Mouse (Mus musculus): ENCODE measurements around the gene Zc2hc1b. TPM values are rescaled to one million over a fixed set of nuclear protein-coding genes. Genes with fewer than 3 reads are reported as not detected.

The Zc2hc1b gene
- polyA plus RNA-seq, 1 experiment from 2014 or later: not detected

GRCm38 (mm10) chr10:13151353-13151752 lies 26.5 kb downstream of the Zc2hc1b start:
- Histone ChIP-seq H3K27ac (ENCODE audit: low read length) (no peak overlapping the region), H3K9ac (replicated peaks; ENCODE audit: low read length) (no peak overlapping the region), H3K4me3 (ENCODE audit: low read length) (no peak overlapping the region), H3K9me3 (ENCODE audit: low read length) (no peaks in the 10 kb centered on the region), H3K4me2 (replicated peaks; ENCODE audit: low read depth, low read length) (no peak overlapping the region), H3K27me3 (ENCODE audit: insufficient read depth, low read length) (no peaks in the 10 kb centered on the region), H3K36me3 (ENCODE audit: insufficient read depth, low read length) (no peaks in the 10 kb centered on the region), H3K4me1 (ENCODE audit: insufficient read depth, low read length) (no peaks in the 10 kb centered on the region)
- 58% methylated on average over 5 of the region's 5 CpGs for WGBS
- ATAC-seq (ENCODE audit: low FRiP score, low TSS enrichment): no peak

- H3K9me3 ChIP-seq (ENCODE audit: low read length): no peaks in the 10 kb centered on the region
- H3K36me3 ChIP-seq (ENCODE audit: insufficient read depth, low read length): no peaks in the 10 kb centered on the region
- no peak overlapping the region for H3K9ac ChIP-seq (replicated peaks; ENCODE audit: low read length)
- H3K4me1 ChIP-seq (ENCODE audit: insufficient read depth, low read length): no peaks in the 10 kb centered on the region
- H3K27me3 ChIP-seq (ENCODE audit: insufficient read depth, low read length): no peaks in the 10 kb centered on the region
- no peak overlapping the region for H3K27ac ChIP-seq (ENCODE audit: low read length)
- H3K4me2 ChIP-seq (replicated peaks; ENCODE audit: low read depth, low read length): no peak overlapping the region
- H3K4me3 ChIP-seq (ENCODE audit: low read length): no peak overlapping the region
- 75% methylated on average over 3 of the region's 3 CpGs for WGBS
- ATAC-seq (ENCODE audit: low FRiP score, low TSS enrichment): no peak
Measured at GRCm38 (mm10) chr10:13150435-13150834, 27.4 kb downstream of the Zc2hc1b start.

- H3K36me3 ChIP-seq (ENCODE audit: insufficient read depth, low read length): no peaks in the 10 kb centered on the region
- no peaks in the 10 kb centered on the region for H3K27me3 ChIP-seq (ENCODE audit: insufficient read depth, low read length)
- H3K9me3 ChIP-seq (ENCODE audit: low read length): no peaks in the 10 kb centered on the region
- H3K9ac ChIP-seq (replicated peaks; ENCODE audit: low read length): no peak overlapping the region
- ATAC-seq (ENCODE audit: low FRiP score, low TSS enrichment): no peak
- H3K4me1 ChIP-seq (ENCODE audit: insufficient read depth, low read length): no peaks in the 10 kb centered on the region
- no peak overlapping the region for H3K27ac ChIP-seq (ENCODE audit: low read length)
- H3K4me2 ChIP-seq (replicated peaks; ENCODE audit: low read depth, low read length): no peak overlapping the region
- WGBS: 65% methylated on average over 2 of the region's 2 CpGs
- H3K4me3 ChIP-seq (ENCODE audit: low read length): no peak overlapping the region
Measured at GRCm38 (mm10) chr10:13140434-13140833, 37.4 kb downstream of the Zc2hc1b start.

- Histone ChIP-seq H3K4me2 (replicated peaks; ENCODE audit: low read depth, low read length) (no peak overlapping the region), H3K4me1 (ENCODE audit: insufficient read depth, low read length) (no peaks in the 10 kb centered on the region), H3K9me3 (ENCODE audit: low read length) (no peaks in the 10 kb centered on the region), H3K9ac (replicated peaks; ENCODE audit: low read length) (no peak overlapping the region), H3K36me3 (ENCODE audit: insufficient read depth, low read length) (no peaks in the 10 kb centered on the region), H3K27ac (ENCODE audit: low read length) (no peak overlapping the region), H3K4me3 (ENCODE audit: low read length) (no peak overlapping the region), H3K27me3 (ENCODE audit: insufficient read depth, low read length) (no peaks in the 10 kb centered on the region)
- ATAC-seq (ENCODE audit: low FRiP score, low TSS enrichment): no peak
- 93% methylated on average over 6 of the region's 6 CpGs for WGBS
Measured at GRCm38 (mm10) chr10:13137906-13138305, 39.9 kb downstream of the Zc2hc1b start.

- Histone ChIP-seq H3K36me3 (ENCODE audit: insufficient read depth, low read length) (no peaks in the 10 kb centered on the region), H3K4me2 (replicated peaks; ENCODE audit: low read depth, low read length) (no peak overlapping the region), H3K9me3 (ENCODE audit: low read length) (no peaks in the 10 kb centered on the region), H3K9ac (replicated peaks; ENCODE audit: low read length) (no peak overlapping the region), H3K27ac (ENCODE audit: low read length) (no peak overlapping the region), H3K4me1 (ENCODE audit: insufficient read depth, low read length) (no peaks in the 10 kb centered on the region), H3K27me3 (ENCODE audit: insufficient read depth, low read length) (no peaks in the 10 kb centered on the region), H3K4me3 (ENCODE audit: low read length) (no peak overlapping the region)
- WGBS: 89% methylated on average over 7 of the region's 7 CpGs
- no peak for ATAC-seq (ENCODE audit: low FRiP score, low TSS enrichment)
Measured at GRCm38 (mm10) chr10:13135751-13136150, 42.1 kb downstream of the Zc2hc1b start.

GRCm38 (mm10) chr10:13135276-13135675 lies 42.5 kb downstream of the Zc2hc1b start:
- no peak for ATAC-seq (ENCODE audit: low FRiP score, low TSS enrichment)
- H3K9me3 ChIP-seq (ENCODE audit: low read length): no peaks in the 10 kb centered on the region
- H3K9ac ChIP-seq (replicated peaks; ENCODE audit: low read length): no peak overlapping the region
- no peak overlapping the region for H3K27ac ChIP-seq (ENCODE audit: low read length)
- H3K4me3 ChIP-seq (ENCODE audit: low read length): no peak overlapping the region
- 90% methylated on average over 7 of the region's 7 CpGs for WGBS
- no peaks in the 10 kb centered on the region for H3K27me3 ChIP-seq (ENCODE audit: insufficient read depth, low read length)
- no peak overlapping the region for H3K4me2 ChIP-seq (replicated peaks; ENCODE audit: low read depth, low read length)
- no peaks in the 10 kb centered on the region for H3K4me1 ChIP-seq (ENCODE audit: insufficient read depth, low read length)
- no peaks in the 10 kb centered on the region for H3K36me3 ChIP-seq (ENCODE audit: insufficient read depth, low read length)

- Histone ChIP-seq H3K9ac (replicated peaks; ENCODE audit: low read length) (no peak overlapping the region), H3K9me3 (ENCODE audit: low read length) (no peaks in the 10 kb centered on the region), H3K4me3 (ENCODE audit: low read length) (no peak overlapping the region), H3K27me3 (ENCODE audit: insufficient read depth, low read length) (no peaks in the 10 kb centered on the region), H3K27ac (ENCODE audit: low read length) (no peak overlapping the region), H3K36me3 (ENCODE audit: insufficient read depth, low read length) (no peaks in the 10 kb centered on the region; the same call in 1 of the 2 replicates), H3K4me1 (ENCODE audit: insufficient read depth, low read length) (no peaks in the 10 kb centered on the region), H3K4me2 (replicated peaks; ENCODE audit: low read depth, low read length) (no peak overlapping the region)
- ATAC-seq (ENCODE audit: low FRiP score, low TSS enrichment): no peak
- WGBS: 89% methylated on average over 4 of the region's 4 CpGs
Measured at GRCm38 (mm10) chr10:13133850-13134249, 44.0 kb downstream of the Zc2hc1b start.

- 93% methylated on average over 7 of the region's 7 CpGs for WGBS
- no peak overlapping the region for H3K9ac ChIP-seq (replicated peaks; ENCODE audit: low read length)
- H3K4me2 ChIP-seq (replicated peaks; ENCODE audit: low read depth, low read length): no peak overlapping the region
- no peak overlapping the region for H3K27ac ChIP-seq (ENCODE audit: low read length)
- H3K36me3 ChIP-seq (ENCODE audit: insufficient read depth, low read length): peaks cover 24% of the 10 kb centered on the region
- no peaks in the 10 kb centered on the region for H3K27me3 ChIP-seq (ENCODE audit: insufficient read depth, low read length)
- H3K4me1 ChIP-seq (ENCODE audit: insufficient read depth, low read length): no peaks in the 10 kb centered on the region
- no peaks in the 10 kb centered on the region for H3K9me3 ChIP-seq (ENCODE audit: low read length)
- ATAC-seq (ENCODE audit: low FRiP score, low TSS enrichment): no peak
- H3K4me3 ChIP-seq (ENCODE audit: low read length): no peak overlapping the region
Measured at GRCm38 (mm10) chr10:13127946-13128345, 49.9 kb downstream of the Zc2hc1b start.

- no peak for ATAC-seq (ENCODE audit: low FRiP score, low TSS enrichment)
- H3K27me3 ChIP-seq (ENCODE audit: insufficient read depth, low read length): no peaks in the 10 kb centered on the region
- no peak overlapping the region for H3K4me2 ChIP-seq (replicated peaks; ENCODE audit: low read depth, low read length)
- H3K4me3 ChIP-seq (ENCODE audit: low read length): no peak overlapping the region
- WGBS: 80% methylated on average over 13 of the region's 13 CpGs
- no peaks in the 10 kb centered on the region for H3K9me3 ChIP-seq (ENCODE audit: low read length)
- H3K36me3 ChIP-seq (ENCODE audit: insufficient read depth, low read length): peaks cover 24% of the 10 kb centered on the region
- H3K27ac ChIP-seq (ENCODE audit: low read length): no peak overlapping the region
- H3K9ac ChIP-seq (replicated peaks; ENCODE audit: low read length): no peak overlapping the region
- no peaks in the 10 kb centered on the region for H3K4me1 ChIP-seq (ENCODE audit: insufficient read depth, low read length)
Measured at GRCm38 (mm10) chr10:13127335-13127734, 50.5 kb downstream of the Zc2hc1b start.

- Histone ChIP-seq H3K4me1 (ENCODE audit: insufficient read depth, low read length) (no peaks in the 10 kb centered on the region), H3K9me3 (ENCODE audit: low read length) (no peaks in the 10 kb centered on the region), H3K9ac (replicated peaks; ENCODE audit: low read length) (no peak overlapping the region), H3K4me3 (ENCODE audit: low read length) (no peak overlapping the region), H3K36me3 (ENCODE audit: insufficient read depth, low read length) (peaks cover 24% of the 10 kb centered on the region), H3K27me3 (ENCODE audit: insufficient read depth, low read length) (no peaks in the 10 kb centered on the region), H3K4me2 (replicated peaks; ENCODE audit: low read depth, low read length) (no peak overlapping the region), H3K27ac (ENCODE audit: low read length) (no peak overlapping the region)
- 79% methylated on average over 3 of the region's 3 CpGs for WGBS
- ATAC-seq (ENCODE audit: low FRiP score, low TSS enrichment): no peak
Measured at GRCm38 (mm10) chr10:13125811-13126210, 52.0 kb downstream of the Zc2hc1b start.
